Mouse (Mus musculus): ENCODE results near the gene Nmb. TPM values are rescaled to one million over a fixed set of nuclear protein-coding genes. Genes with fewer than 3 reads are reported as not detected.

Nmb gene
- polyA plus RNA-seq, 1 experiment from 2014 or later, result 7.9 TPM

DNA sequence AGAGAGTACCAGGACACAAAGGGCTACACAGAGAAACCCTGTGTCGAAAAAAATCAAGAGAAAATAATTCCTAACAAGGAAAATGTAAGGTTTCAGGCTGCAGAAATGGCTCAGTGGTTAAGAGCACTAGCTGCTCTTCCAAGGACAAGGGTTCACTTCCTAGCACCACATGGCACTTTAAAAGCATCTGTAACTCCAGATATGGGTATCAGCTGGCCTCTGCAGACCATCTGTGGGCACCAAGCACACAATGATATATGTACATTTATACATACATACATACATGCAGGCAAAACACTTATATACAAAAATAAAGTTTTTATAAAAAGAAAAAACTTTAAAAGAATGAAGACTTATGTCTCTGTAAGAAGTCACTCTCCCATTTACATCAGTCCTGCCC lies 31.0 kb upstream of the Nmb start:
- Histone ChIP-seq H3K36me3 (ENCODE audit: control insufficient read depth, insufficient read depth, low read length) (peaks cover 28% of the 10 kb centered on the region), H3K27me3 (replicated peaks; ENCODE audit: control insufficient read depth, insufficient read depth, low read length) (no peaks in the 10 kb centered on the region), H3K9ac (ENCODE audit: low read length) (no peak overlapping the region), H3K9me3 (replicated peaks; ENCODE audit: control insufficient read depth, low read length) (no peaks in the 10 kb centered on the region), H3K4me2 (ENCODE audit: low read length) (no peak overlapping the region), H3K4me3 (ENCODE audit: low read depth, low read length) (no peak overlapping the region), H3K4me1 (ENCODE audit: control insufficient read depth, insufficient read depth, low read length) (no peaks in the 10 kb centered on the region), H3K27ac (ENCODE audit: low read depth, low read length) (no peak overlapping the region)
- ATAC-seq, result no peak
- WGBS, result 82% methylated on average over 1 of the region's 1 CpGs
- no peak for DNase-seq (ENCODE audit: low spot score)

DNA sequence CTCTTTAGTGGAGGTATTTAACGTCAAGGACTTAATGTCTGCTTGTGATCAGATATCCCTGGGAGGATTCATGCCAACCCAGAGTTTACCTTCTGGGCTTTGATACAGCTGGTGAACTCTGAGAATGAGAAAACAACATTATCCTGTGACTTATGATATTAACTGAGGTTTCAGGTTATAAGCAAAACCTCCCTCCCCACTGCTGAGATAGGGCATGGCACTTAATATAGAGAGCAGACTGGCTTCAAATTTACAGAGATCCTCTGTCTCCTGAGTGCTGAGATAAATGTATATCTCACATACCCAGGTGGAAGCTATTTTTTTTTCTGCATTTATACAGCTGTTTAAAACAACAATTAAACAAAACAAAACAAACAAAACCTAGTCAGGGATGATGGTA lies 27.9 kb upstream of the Nmb start:
- no peaks in the 10 kb centered on the region for H3K9me3 ChIP-seq (replicated peaks; ENCODE audit: control insufficient read depth, low read length)
- H3K4me2 ChIP-seq (ENCODE audit: low read length), result no peak overlapping the region
- no peak for ATAC-seq
- H3K9ac ChIP-seq (ENCODE audit: low read length), result no peak overlapping the region
- 89% methylated on average over 1 of the region's 1 CpGs for WGBS
- H3K27me3 ChIP-seq (replicated peaks; ENCODE audit: control insufficient read depth, insufficient read depth, low read length), result no peaks in the 10 kb centered on the region
- peaks cover 30% of the 10 kb centered on the region for H3K36me3 ChIP-seq (ENCODE audit: control insufficient read depth, insufficient read depth, low read length)
- no peak overlapping the region for H3K27ac ChIP-seq (ENCODE audit: low read depth, low read length)
- no peaks in the 10 kb centered on the region for H3K4me1 ChIP-seq (ENCODE audit: control insufficient read depth, insufficient read depth, low read length)
- no peak for DNase-seq (ENCODE audit: low spot score)
- no peak overlapping the region for H3K4me3 ChIP-seq (ENCODE audit: low read depth, low read length)

DNA sequence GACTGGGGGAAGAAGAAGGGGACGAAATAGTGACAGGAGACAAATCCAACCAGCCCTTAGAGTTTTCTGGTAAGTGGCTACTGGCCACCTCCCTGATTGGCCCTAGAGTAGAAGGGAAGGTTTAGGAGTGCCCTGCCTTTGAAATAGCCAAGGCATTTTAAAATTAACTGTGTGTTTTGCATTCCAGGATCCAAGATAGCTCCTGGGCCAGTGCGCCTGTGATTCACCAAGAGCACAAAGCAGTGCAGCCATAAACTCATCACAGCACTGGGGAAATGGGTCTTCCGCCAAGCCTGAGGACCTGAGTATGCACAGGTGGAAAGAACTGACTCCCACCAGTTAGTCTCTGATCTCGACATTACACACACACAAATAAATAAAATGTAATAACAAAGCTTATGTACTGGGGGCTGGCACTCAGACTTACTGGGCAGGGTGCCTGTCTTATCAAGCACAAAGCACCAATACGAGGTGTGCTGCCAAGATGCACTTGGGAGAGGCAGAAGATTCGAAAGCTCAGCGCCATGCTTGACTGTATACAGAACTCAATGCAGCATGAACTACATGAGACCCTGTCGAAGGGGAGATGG lies 26.8 kb upstream of the Nmb start:
- ATAC-seq (no peak), DNase-seq (ENCODE audit: low spot score) (peak; percentile 5)
- Histone ChIP-seq H3K9me3 (replicated peaks; ENCODE audit: control insufficient read depth, low read length) (no peaks in the 10 kb centered on the region), H3K27ac (ENCODE audit: low read depth, low read length) (no peak overlapping the region), H3K4me2 (ENCODE audit: low read length) (no peak overlapping the region), H3K9ac (ENCODE audit: low read length) (no peak overlapping the region), H3K27me3 (replicated peaks; ENCODE audit: control insufficient read depth, insufficient read depth, low read length) (no peaks in the 10 kb centered on the region), H3K4me1 (ENCODE audit: control insufficient read depth, insufficient read depth, low read length) (no peaks in the 10 kb centered on the region), H3K36me3 (ENCODE audit: control insufficient read depth, insufficient read depth, low read length) (peaks cover 41% of the 10 kb centered on the region), H3K4me3 (ENCODE audit: low read depth, low read length) (no peak overlapping the region)
- 91% methylated on average over 8 of the region's 8 CpGs for whole genome bisulfite sequencing

DNA sequence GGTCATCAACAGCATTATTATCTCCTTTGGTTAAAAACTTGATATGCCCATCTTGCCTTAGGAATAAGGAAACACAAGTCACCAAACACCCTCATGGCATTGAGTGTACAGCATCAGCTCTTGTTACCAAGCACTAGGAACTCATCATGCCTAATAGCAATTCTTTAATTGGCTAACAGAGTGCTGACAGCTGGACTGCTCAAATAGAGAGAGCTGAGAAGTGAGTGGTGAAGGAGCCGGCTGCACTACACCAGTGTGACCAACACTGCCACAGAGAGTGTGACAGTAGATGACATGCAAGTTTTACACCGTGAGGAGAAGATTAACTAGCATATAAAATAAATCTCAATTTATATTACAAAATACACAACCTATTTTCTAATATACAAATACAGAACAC lies 18.3 kb upstream of the Nmb start:
- Histone ChIP-seq H3K27ac (ENCODE audit: low read depth, low read length) (no peak overlapping the region), H3K36me3 (ENCODE audit: control insufficient read depth, insufficient read depth, low read length) (peaks cover 76% of the 10 kb centered on the region), H3K9me3 (replicated peaks; ENCODE audit: control insufficient read depth, low read length) (no peaks in the 10 kb centered on the region), H3K27me3 (replicated peaks; ENCODE audit: control insufficient read depth, insufficient read depth, low read length) (no peaks in the 10 kb centered on the region), H3K9ac (ENCODE audit: low read length) (no peak overlapping the region), H3K4me2 (ENCODE audit: low read length) (no peak overlapping the region), H3K4me3 (ENCODE audit: low read depth, low read length) (no peak overlapping the region), H3K4me1 (ENCODE audit: control insufficient read depth, insufficient read depth, low read length) (no peaks in the 10 kb centered on the region)
- ATAC-seq, result no peak
- no peak for DNase-seq (ENCODE audit: low spot score)
- 93% methylated on average over 2 of the region's 2 CpGs for WGBS

DNA sequence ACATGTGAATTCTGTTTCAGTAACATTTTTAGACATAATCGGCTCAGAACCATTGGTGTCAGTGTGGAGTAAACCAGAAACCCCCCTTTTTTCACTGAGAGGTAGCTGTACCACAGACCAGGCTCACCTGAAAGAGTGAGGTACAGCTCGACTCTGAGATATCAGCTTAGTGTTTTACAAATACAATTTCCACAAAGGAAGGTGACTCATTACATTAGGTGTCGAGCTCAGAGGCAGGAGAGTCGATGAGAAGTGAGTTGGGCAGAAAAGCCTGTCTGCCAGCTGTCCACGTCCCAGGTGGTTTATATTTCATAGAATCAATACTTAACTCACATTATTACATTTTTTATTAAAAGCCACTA lies 14.8 kb upstream of the Nmb start:
- no peak for DNase-seq (ENCODE audit: low spot score)
- WGBS, result 91% methylated on average over 5 of the region's 5 CpGs
- peaks cover 80% of the 10 kb centered on the region for H3K36me3 ChIP-seq (ENCODE audit: control insufficient read depth, insufficient read depth, low read length)

DNA sequence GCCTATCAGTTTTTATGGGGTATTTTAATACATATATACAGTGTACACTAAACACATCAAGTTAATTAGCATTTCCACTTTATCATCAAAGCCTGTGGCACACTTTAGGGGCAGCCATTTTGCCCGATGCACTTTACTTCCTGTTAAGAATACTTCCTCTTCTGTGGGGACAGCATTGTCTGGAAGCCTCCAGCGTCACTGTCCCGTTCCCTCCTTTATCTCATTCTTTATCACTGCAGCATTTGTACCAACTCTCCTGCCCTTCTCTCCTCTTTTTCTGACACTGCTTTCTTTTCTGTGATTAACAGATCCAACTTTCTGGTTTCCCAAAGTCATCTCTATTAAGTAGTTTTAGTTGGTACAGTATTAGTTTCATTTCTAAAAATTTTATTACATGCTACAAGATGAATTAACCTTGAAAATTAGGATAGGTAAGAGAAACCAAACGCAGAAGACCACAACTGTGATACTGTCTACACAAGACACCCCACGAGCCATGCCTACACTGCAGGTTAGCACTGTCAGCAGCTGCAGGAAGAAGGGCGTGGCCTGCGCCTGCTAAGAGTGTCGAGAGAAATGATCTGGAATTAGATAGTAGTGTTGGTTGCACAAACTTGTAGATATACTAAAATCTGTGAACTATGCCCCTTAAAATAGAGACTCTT lies 14.2 kb upstream of the Nmb start:
- H3K9ac ChIP-seq (ENCODE audit: low read length), result no peak overlapping the region
- H3K4me2 ChIP-seq (ENCODE audit: low read length), result no peak overlapping the region
- 90% methylated on average over 8 of the region's 8 CpGs for WGBS
- H3K4me1 ChIP-seq (ENCODE audit: control insufficient read depth, insufficient read depth, low read length), result no peaks in the 10 kb centered on the region
- no peak overlapping the region for H3K27ac ChIP-seq (ENCODE audit: low read depth, low read length)
- no peaks in the 10 kb centered on the region for H3K27me3 ChIP-seq (replicated peaks; ENCODE audit: control insufficient read depth, insufficient read depth, low read length)
- DNase-seq (ENCODE audit: low spot score), result no peak
- peaks cover 80% of the 10 kb centered on the region for H3K36me3 ChIP-seq (ENCODE audit: control insufficient read depth, insufficient read depth, low read length)
- H3K4me3 ChIP-seq (ENCODE audit: low read depth, low read length), result no peak overlapping the region
- no peak for ATAC-seq
- H3K9me3 ChIP-seq (replicated peaks; ENCODE audit: control insufficient read depth, low read length), result no peaks in the 10 kb centered on the region

More for the DNA sequence above, 14.8 kb upstream of the Nmb start:
- H3K4me1 ChIP-seq (ENCODE audit: control insufficient read depth, insufficient read depth, low read length), result no peaks in the 10 kb centered on the region
- no peak overlapping the region for H3K4me2 ChIP-seq (ENCODE audit: low read length)
- no peak overlapping the region for H3K4me3 ChIP-seq (ENCODE audit: low read depth, low read length)
- no peaks in the 10 kb centered on the region for H3K9me3 ChIP-seq (replicated peaks; ENCODE audit: control insufficient read depth, low read length)
- no peak for ATAC-seq
- H3K9ac ChIP-seq (ENCODE audit: low read length), result no peak overlapping the region
- no peak overlapping the region for H3K27ac ChIP-seq (ENCODE audit: low read depth, low read length)
- no peaks in the 10 kb centered on the region for H3K27me3 ChIP-seq (replicated peaks; ENCODE audit: control insufficient read depth, insufficient read depth, low read length)

DNA sequence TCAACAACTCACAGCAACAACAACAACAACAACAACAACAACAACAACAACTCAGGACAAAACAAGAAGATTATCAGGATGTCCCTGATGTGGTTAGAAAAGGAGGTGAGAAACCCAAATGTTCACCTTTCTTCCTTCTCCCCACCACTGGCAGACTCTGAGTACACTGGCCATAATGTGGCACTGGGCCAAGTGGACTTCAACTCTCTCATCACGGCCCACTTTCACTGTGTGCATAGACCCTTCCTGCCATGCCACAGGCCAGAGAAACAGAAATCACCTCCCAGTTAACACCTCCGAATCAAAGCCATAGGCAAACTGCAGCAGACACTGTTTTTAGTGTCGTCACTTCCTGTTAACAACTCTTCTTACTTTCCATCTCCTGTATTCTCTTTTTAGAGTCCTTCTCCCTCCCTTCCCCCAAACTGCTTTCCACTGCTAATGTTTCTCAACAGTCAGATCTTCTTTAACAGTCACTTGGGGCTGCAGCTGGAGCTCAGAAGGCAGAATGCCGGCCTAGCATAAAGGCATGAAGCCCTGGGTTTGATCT lies 13.1 kb upstream of the Nmb start:
- peaks cover 83% of the 10 kb centered on the region for H3K36me3 ChIP-seq (ENCODE audit: control insufficient read depth, insufficient read depth, low read length)

DNA sequence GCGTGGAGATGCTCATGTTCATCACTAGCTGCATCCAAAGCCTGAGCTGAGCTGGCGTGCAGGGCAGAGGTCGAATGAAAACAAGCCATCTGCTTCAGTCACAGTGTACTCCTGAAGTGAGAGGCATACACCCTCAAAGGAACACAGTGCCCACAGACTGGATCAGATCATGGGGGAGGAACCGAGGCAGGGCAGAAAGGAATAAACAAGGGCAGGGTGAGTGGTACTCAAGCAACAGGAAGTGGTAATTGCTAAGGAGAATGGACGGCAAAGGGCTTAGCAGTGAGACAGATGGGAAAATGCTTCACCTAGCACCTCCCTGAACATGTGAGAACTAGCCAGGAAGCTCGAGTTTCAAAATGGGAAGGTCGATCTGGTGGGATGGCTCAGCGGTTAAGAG lies 7.6 kb upstream of the Nmb start:
- H3K4me3 ChIP-seq (ENCODE audit: low read depth, low read length), result no peak overlapping the region
- H3K9ac ChIP-seq (ENCODE audit: low read length), result no peak overlapping the region
- no peaks in the 10 kb centered on the region for H3K9me3 ChIP-seq (replicated peaks; ENCODE audit: control insufficient read depth, low read length)
- peaks cover 80% of the 10 kb centered on the region for H3K36me3 ChIP-seq (ENCODE audit: control insufficient read depth, insufficient read depth, low read length)
- no peaks in the 10 kb centered on the region for H3K4me1 ChIP-seq (ENCODE audit: control insufficient read depth, insufficient read depth, low read length)
- DNase-seq (ENCODE audit: low spot score), result no peak
- ATAC-seq, result no peak
- WGBS, result 90% methylated on average over 8 of the region's 8 CpGs
- no peak overlapping the region for H3K27ac ChIP-seq (ENCODE audit: low read depth, low read length)
- no peaks in the 10 kb centered on the region for H3K27me3 ChIP-seq (replicated peaks; ENCODE audit: control insufficient read depth, insufficient read depth, low read length)
- no peak overlapping the region for H3K4me2 ChIP-seq (ENCODE audit: low read length)

More for the DNA sequence above, 13.1 kb upstream of the Nmb start:
- Histone ChIP-seq H3K9ac (ENCODE audit: low read length) (no peak overlapping the region), H3K4me1 (ENCODE audit: control insufficient read depth, insufficient read depth, low read length) (no peaks in the 10 kb centered on the region), H3K27me3 (replicated peaks; ENCODE audit: control insufficient read depth, insufficient read depth, low read length) (no peaks in the 10 kb centered on the region), H3K9me3 (replicated peaks; ENCODE audit: control insufficient read depth, low read length) (no peaks in the 10 kb centered on the region), H3K27ac (ENCODE audit: low read depth, low read length) (no peak overlapping the region), H3K4me3 (ENCODE audit: low read depth, low read length) (no peak overlapping the region), H3K4me2 (ENCODE audit: low read length) (no peak overlapping the region)
- no peak for ATAC-seq
- no peak for DNase-seq (ENCODE audit: low spot score)
- WGBS, result 84% methylated on average over 4 of the region's 4 CpGs

DNA sequence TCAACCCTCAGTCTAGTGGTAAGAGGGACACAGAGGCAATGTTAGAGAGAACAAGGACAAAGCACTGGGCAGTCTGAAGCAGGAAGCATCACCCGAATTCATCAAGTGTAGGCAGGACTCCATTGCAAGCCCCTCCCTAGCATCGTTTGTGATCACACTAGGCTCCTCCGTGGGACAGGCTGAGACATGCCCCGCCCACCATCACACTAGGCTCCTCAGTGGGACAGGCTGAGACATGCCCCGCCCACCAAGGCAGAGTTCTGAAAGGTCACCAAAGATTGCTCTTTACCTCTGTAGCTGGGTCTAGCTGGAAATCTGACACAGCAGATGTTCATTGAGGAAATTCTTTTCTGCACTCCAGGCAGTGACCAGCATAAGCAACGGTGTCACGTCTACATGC lies 6.2 kb upstream of the Nmb start:
- H3K27ac ChIP-seq (ENCODE audit: low read depth, low read length), result no peak overlapping the region
- no peaks in the 10 kb centered on the region for H3K9me3 ChIP-seq (replicated peaks; ENCODE audit: control insufficient read depth, low read length)
- H3K4me1 ChIP-seq (ENCODE audit: control insufficient read depth, insufficient read depth, low read length), result no peaks in the 10 kb centered on the region
- H3K27me3 ChIP-seq (replicated peaks; ENCODE audit: control insufficient read depth, insufficient read depth, low read length), result no peaks in the 10 kb centered on the region
- H3K36me3 ChIP-seq (ENCODE audit: control insufficient read depth, insufficient read depth, low read length), result peaks cover 76% of the 10 kb centered on the region
- H3K9ac ChIP-seq (ENCODE audit: low read length), result no peak overlapping the region
- WGBS, result 76% methylated on average over 7 of the region's 7 CpGs
- ATAC-seq (no peak), DNase-seq (ENCODE audit: low spot score) (no peak)
- H3K4me3 ChIP-seq (ENCODE audit: low read depth, low read length), result no peak overlapping the region
- no peak overlapping the region for H3K4me2 ChIP-seq (ENCODE audit: low read length)
